Mouse (Mus musculus): Measurements from ENCODE around the gene Olfr748. TPM values are rescaled to one million over a fixed set of nuclear protein-coding genes. Genes with fewer than 3 reads are reported as not detected.

Olfr748 gene
- polyA plus RNA-seq (2014; fragmentation: Illumina TruSeq; extraction: RNeasy Lipid Tissue Mini Kit (QIAGEN cat#74804); ENCODE audit: low read depth, low replicate concordance): not detected

GRCm38 (mm10) chr14:50707073-50707472, at the start of gene Olfr748:
Gene Olfr748 (plus strand): TSS chr14:50707373.

GRCm38 (mm10) chr14:50693106-50693505, 14.1 kb upstream of the Olfr748 start, which contains the start of gene Olfr747:
Gene Olfr747 (minus strand): TSS chr14:50693206.

GRCm38 (mm10) chr14:50744994-50745393, 37.8 kb downstream of the Olfr748 start, which contains the start of gene Olfr749:
Gene Olfr749 (minus strand): TSS chr14:50745094.

Other genes starting within 250 kb of the Olfr748 start
- gene Olfr741, start 234.6 kb upstream of the Olfr748 start, polyA plus RNA-seq (2014; fragmentation: Illumina TruSeq; extraction: RNeasy Lipid Tissue Mini Kit (QIAGEN cat#74804); ENCODE audit: low read depth, low replicate concordance): not detected
- gene Olfr742, start 203.8 kb upstream of the Olfr748 start, polyA plus RNA-seq (2014; fragmentation: Illumina TruSeq; extraction: RNeasy Lipid Tissue Mini Kit (QIAGEN cat#74804); ENCODE audit: low read depth, low replicate concordance): not detected
- not detected for gene Olfr743, start 185.5 kb upstream of the Olfr748 start, polyA plus RNA-seq (2014; fragmentation: Illumina TruSeq; extraction: RNeasy Lipid Tissue Mini Kit (QIAGEN cat#74804); ENCODE audit: low read depth, low replicate concordance)
- gene Olfr744, start 92.5 kb upstream of the Olfr748 start, polyA plus RNA-seq (2014; fragmentation: Illumina TruSeq; extraction: RNeasy Lipid Tissue Mini Kit (QIAGEN cat#74804); ENCODE audit: low read depth, low replicate concordance): not detected
- not detected for gene Olfr745, start 68.0 kb upstream of the Olfr748 start, polyA plus RNA-seq (2014; fragmentation: Illumina TruSeq; extraction: RNeasy Lipid Tissue Mini Kit (QIAGEN cat#74804); ENCODE audit: low read depth, low replicate concordance)
- not detected for gene Olfr746, start 60.3 kb upstream of the Olfr748 start, polyA plus RNA-seq (2014; fragmentation: Illumina TruSeq; extraction: RNeasy Lipid Tissue Mini Kit (QIAGEN cat#74804); ENCODE audit: low read depth, low replicate concordance)
- gene Olfr747, start 14.2 kb upstream of the Olfr748 start, polyA plus RNA-seq (2014; fragmentation: Illumina TruSeq; extraction: RNeasy Lipid Tissue Mini Kit (QIAGEN cat#74804); ENCODE audit: low read depth, low replicate concordance): not detected
- not detected for gene Olfr749, start 37.7 kb downstream of the Olfr748 start, polyA plus RNA-seq (2014; fragmentation: Illumina TruSeq; extraction: RNeasy Lipid Tissue Mini Kit (QIAGEN cat#74804); ENCODE audit: low read depth, low replicate concordance)
- 33.6 TPM for gene Ttc5, start 78.1 kb downstream of the Olfr748 start, polyA plus RNA-seq (2014; fragmentation: Illumina TruSeq; extraction: RNeasy Lipid Tissue Mini Kit (QIAGEN cat#74804); ENCODE audit: low read depth, low replicate concordance)
- not detected for gene Ccnb1ip1, start 100.4 kb downstream of the Olfr748 start, polyA plus RNA-seq (2014; fragmentation: Illumina TruSeq; extraction: RNeasy Lipid Tissue Mini Kit (QIAGEN cat#74804); ENCODE audit: low read depth, low replicate concordance)
- 33.7 TPM for gene Parp2, start 100.5 kb downstream of the Olfr748 start, polyA plus RNA-seq (2014; fragmentation: Illumina TruSeq; extraction: RNeasy Lipid Tissue Mini Kit (QIAGEN cat#74804); ENCODE audit: low read depth, low replicate concordance)
- gene Tep1, start 163.2 kb downstream of the Olfr748 start, polyA plus RNA-seq (2014; fragmentation: Illumina TruSeq; extraction: RNeasy Lipid Tissue Mini Kit (QIAGEN cat#74804); ENCODE audit: low read depth, low replicate concordance): 28.4 TPM
- 1.9 TPM for gene Klhl33, start 190.1 kb downstream of the Olfr748 start, polyA plus RNA-seq (2014; fragmentation: Illumina TruSeq; extraction: RNeasy Lipid Tissue Mini Kit (QIAGEN cat#74804); ENCODE audit: low read depth, low replicate concordance)
- 66.1 TPM for gene Osgep, start 217.5 kb downstream of the Olfr748 start, polyA plus RNA-seq (2014; fragmentation: Illumina TruSeq; extraction: RNeasy Lipid Tissue Mini Kit (QIAGEN cat#74804); ENCODE audit: low read depth, low replicate concordance)
- 65.9 TPM for gene Apex1, start 217.6 kb downstream of the Olfr748 start, polyA plus RNA-seq (2014; fragmentation: Illumina TruSeq; extraction: RNeasy Lipid Tissue Mini Kit (QIAGEN cat#74804); ENCODE audit: low read depth, low replicate concordance)
- 62.6 TPM for gene Pip4p1, start 223.5 kb downstream of the Olfr748 start, polyA plus RNA-seq (2014; fragmentation: Illumina TruSeq; extraction: RNeasy Lipid Tissue Mini Kit (QIAGEN cat#74804); ENCODE audit: low read depth, low replicate concordance)
- gene Pnp, start 223.7 kb downstream of the Olfr748 start, polyA plus RNA-seq (2014; fragmentation: Illumina TruSeq; extraction: RNeasy Lipid Tissue Mini Kit (QIAGEN cat#74804); ENCODE audit: low read depth, low replicate concordance): 85.6 TPM
- 94.9 TPM for gene Gm49342, start 237.1 kb downstream of the Olfr748 start, polyA plus RNA-seq (2014; fragmentation: Illumina TruSeq; extraction: RNeasy Lipid Tissue Mini Kit (QIAGEN cat#74804); ENCODE audit: low read depth, low replicate concordance)
- gene Pnp2, start 248.6 kb downstream of the Olfr748 start, polyA plus RNA-seq (2014; fragmentation: Illumina TruSeq; extraction: RNeasy Lipid Tissue Mini Kit (QIAGEN cat#74804); ENCODE audit: low read depth, low replicate concordance): 6.4 TPM